Mouse (Mus musculus) sigmoid colon, adult 10 weeks (tissue): ENCODE data around the gene Pde10a. TPM values are rescaled to one million over a fixed set of nuclear protein-coding genes. Genes with fewer than 3 reads are reported as not detected.

ENCODE experiments used
- polyA plus RNA-seq: library from polyadenylated mRNA; stranded (reverse); fragments of 350-450 nt; fragmentation: Illumina TruSeq; extraction: RNeasy Lipid Tissue Mini Kit (QIAGEN cat#74804); gene quantifications from one replicate; pipeline ENCODE4 v1.2.3, GENCODE M21; 2014; ENCODE audit warnings: low read depth, low replicate concordance

The Pde10a gene
- polyA plus RNA-seq: 1.2 TPM

GRCm38 (mm10) chr17:8525225-8525721 lies at the start of gene Pde10a:
Gene Pde10a (plus strand): TSS chr17:8525372.

GRCm38 (mm10) chr17:8566850-8567249 lies 41.7 kb downstream of the Pde10a start, which contains the start of gene Gm17087:
Gene Gm17087 (minus strand): TSS chr17:8566950.

GRCm38 (mm10) chr17:8988119-8988807 lies 463.1 kb downstream of the Pde10a start, which contains the start of gene 1700010I14Rik:
Gene 1700010I14Rik (plus strand): TSS chr17:8988333.

Other genes starting within 250 kb of the Pde10a start
- gene Mpc1, start 242.5 kb upstream of the Pde10a start, polyA plus RNA-seq: 488 TPM
- gene Sft2d1, start 214.3 kb upstream of the Pde10a start, polyA plus RNA-seq: 92.1 TPM
- gene Prr18, start 187.9 kb upstream of the Pde10a start, polyA plus RNA-seq: not detected
- gene T2, start 169.4 kb upstream of the Pde10a start, polyA plus RNA-seq: not detected
- gene T, start 90.9 kb upstream of the Pde10a start, polyA plus RNA-seq: not detected
- gene Gm17087, start 41.6 kb downstream of the Pde10a start, polyA plus RNA-seq: not detected